Mouse (Mus musculus): Measurements from ENCODE around the gene Efs. TPM values are rescaled to one million over a fixed set of nuclear protein-coding genes. Genes with fewer than 3 reads are reported as not detected.

Gene Efs
- polyA plus RNA-seq, 1 experiment from 2014 or later, result not detected

GRCm38 (mm10) chr14:54924641-54925348, 1.1 kb downstream of the Efs start:
- CTCF ChIA-PET, result no interaction called here
- ATAC-seq (no peak), DNase-seq (ENCODE audit: low read depth, low spot score) (no peak)
- POLR2A ChIA-PET, result no interaction called here
- in situ Hi-C loops (cut with MboI; ENCODE audit: low pct_unique_long_range_greater_than_20kb), result no loop called here
- TF ChIP-seq CTCF (IDR thresholded peaks at IDR 0.05), result no peak
- H3K27me3 ChIP-seq, result peaks cover 18% of the 10 kb centered on the region

GRCm38 (mm10) chr14:54920076-54920685, 5.7 kb downstream of the Efs start:
- TF ChIP-seq CTCF (IDR thresholded peaks at IDR 0.05), result no peak
- ATAC-seq (no peak), DNase-seq (ENCODE audit: low read depth, low spot score) (no peak)
- in situ Hi-C loops (cut with MboI; ENCODE audit: low pct_unique_long_range_greater_than_20kb), result no loop called here
- ChIA-PET CTCF (interaction anchor here (1.1 to 1.6 kb wide), 2 partner anchors 9 to 18 kb away, joined by 3 to 5 read pairs; no protein-coding TSS in a partner anchor), POLR2A (interaction anchor here (1.1 kb wide), 1 partner anchor 12 kb away, joined by 3 read pairs; the partner anchor contains the start of gene Il25)
- H3K27me3 ChIP-seq, result peaks cover 18% of the 10 kb centered on the region

- H3K27me3 ChIP-seq, result peaks cover 15% of the 10 kb centered on the region
- TF ChIP-seq CTCF (IDR thresholded peaks at IDR 0.05), result no peak
- CTCF ChIA-PET, result interaction anchor here (1.6 kb wide), 1 partner anchor 102 kb away, joined by 5 read pairs; the partner anchor contains the start of gene Ngdn
- no peak for DNase-seq (ENCODE audit: low read depth, low spot score)
- in situ Hi-C loops (cut with MboI; ENCODE audit: low pct_unique_long_range_greater_than_20kb), result no loop called here
- ATAC-seq, result no peak
- POLR2A ChIA-PET, result interaction anchor here (1.5 kb wide), 1 partner anchor 13 kb away, joined by 4 read pairs; the partner anchor contains the start of gene Efs
Observed at GRCm38 (mm10) chr14:54913343-54913742, 12.6 kb downstream of the Efs start.

DNA sequence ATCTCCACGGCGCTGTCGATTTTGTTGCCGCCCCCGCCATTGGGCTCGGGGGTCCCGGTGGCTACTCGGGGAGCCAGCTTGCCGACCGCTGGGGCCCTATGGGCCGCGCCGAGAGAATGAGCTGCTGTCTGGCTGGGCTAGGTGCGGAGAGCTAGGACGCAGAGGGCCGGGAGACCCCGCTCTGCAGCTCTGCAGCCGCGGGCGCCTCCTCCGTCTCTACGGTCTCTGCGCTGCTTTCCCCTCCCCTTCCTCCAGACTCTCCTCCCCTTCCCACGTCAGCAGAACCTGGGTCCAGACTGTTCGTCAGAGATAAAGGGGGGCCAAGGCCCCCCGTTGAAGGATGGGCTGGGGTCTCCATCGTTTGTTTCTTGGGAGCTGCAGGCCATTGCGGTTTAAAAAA, 13.0 kb downstream of the Efs start, which contains the start of gene Slc22a17:
Slc22a17 (minus strand) TSS at position 247 of the 400 bp plus-strand sequence.
- in situ Hi-C loops (cut with MboI; ENCODE audit: low pct_unique_long_range_greater_than_20kb), result no loop called here

DNA sequence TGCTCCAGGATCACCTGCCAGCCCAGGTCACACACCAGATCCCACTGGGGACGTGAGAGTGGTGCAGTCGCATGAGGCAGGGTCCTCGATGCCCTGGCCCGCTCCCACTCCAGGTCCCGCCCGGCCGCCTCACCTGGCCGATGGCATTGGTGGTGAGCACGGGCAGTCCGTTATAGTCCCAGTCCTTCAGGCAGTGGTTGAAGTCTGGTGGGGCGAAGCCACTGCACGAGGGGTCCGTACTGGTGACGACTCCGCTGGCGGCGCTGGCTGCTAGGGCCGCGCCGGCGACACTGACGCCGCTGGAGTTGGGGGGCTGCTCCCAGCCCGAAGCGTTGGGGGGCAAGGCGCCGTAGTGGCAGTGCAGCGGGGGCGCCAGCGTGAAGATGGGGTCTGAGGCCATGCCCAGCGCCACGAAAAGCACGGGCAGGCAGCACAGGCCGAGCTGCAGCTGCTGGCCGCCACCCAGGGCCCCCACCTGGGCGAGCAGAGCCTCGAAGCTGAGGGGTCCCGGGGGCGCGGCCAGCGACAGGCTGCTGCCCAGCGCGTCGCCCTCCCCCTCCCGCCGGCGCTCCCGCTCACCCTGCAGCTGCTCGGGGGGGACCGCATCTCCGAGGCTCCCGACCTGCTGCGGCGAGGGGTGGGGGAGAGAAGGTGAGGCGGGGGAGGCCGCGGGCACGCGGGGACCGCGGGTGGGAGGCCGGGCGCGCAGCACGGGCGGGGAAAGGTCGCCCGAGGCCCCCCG, 13.6 kb downstream of the Efs start:
- peak; percentile 22 for ATAC-seq
- CTCF ChIA-PET, result interaction anchor here (1.6 kb wide), 1 partner anchor 103 kb away, joined by 5 read pairs; the partner anchor contains the start of gene Ngdn
- in situ Hi-C loops (cut with MboI; ENCODE audit: low pct_unique_long_range_greater_than_20kb), result no loop called here
- no peak for DNase-seq (ENCODE audit: low read depth, low spot score)
- TF ChIP-seq CTCF (IDR thresholded peaks at IDR 0.05), result no peak
- POLR2A ChIA-PET, result interaction anchor here (1.5 kb wide), 1 partner anchor 14 kb away, joined by 4 read pairs; the partner anchor contains the start of gene Efs
- H3K27me3 ChIP-seq, result peaks cover 10% of the 10 kb centered on the region

More for the DNA sequence above, 13.0 kb downstream of the Efs start, which contains the start of gene Slc22a17:
- CTCF ChIA-PET, result interaction anchor here (1.6 kb wide), 1 partner anchor 102 kb away, joined by 5 read pairs; the partner anchor contains the start of gene Ngdn
- DNase-seq (ENCODE audit: low read depth, low spot score), result no peak
- peak; percentile 60 for ATAC-seq
- no peak for TF ChIP-seq CTCF (IDR thresholded peaks at IDR 0.05)
- H3K27me3 ChIP-seq, result peaks cover 11% of the 10 kb centered on the region
- POLR2A ChIA-PET, result interaction anchor here (1.5 kb wide), 1 partner anchor 14 kb away, joined by 4 read pairs; the partner anchor contains the start of gene Efs

- ChIA-PET POLR2A (no interaction called here), CTCF (interaction anchor here (0.7 kb wide), 1 partner anchor 31 kb away, joined by 3 read pairs; no protein-coding TSS in a partner anchor)
- DNase-seq (ENCODE audit: low read depth, low spot score), result no peak
- H3K27me3 ChIP-seq, result no peaks in the 10 kb centered on the region
- ATAC-seq, result no peak
- in situ Hi-C loops (cut with MboI; ENCODE audit: low pct_unique_long_range_greater_than_20kb), result no loop called here
- TF ChIP-seq CTCF (IDR thresholded peaks at IDR 0.05), result no peak
Observed at GRCm38 (mm10) chr14:54908682-54909081, 17.2 kb downstream of the Efs start.

GRCm38 (mm10) chr14:54903641-54904040, 22.3 kb downstream of the Efs start:
- no peaks in the 10 kb centered on the region for H3K27me3 ChIP-seq
- TF ChIP-seq CTCF (IDR thresholded peaks at IDR 0.05), result no peak
- in situ Hi-C loops (cut with MboI; ENCODE audit: low pct_unique_long_range_greater_than_20kb), result loop anchor here (5.0 kb wide), 3 partner anchors 34 to 179 kb away; partner anchors contain the start of gene Cmtm5
- ChIA-PET POLR2A (no interaction called here), CTCF (interaction anchor here (1.5 kb wide), 1 partner anchor 111 kb away, joined by 5 read pairs; the partner anchor contains the start of gene Ngdn)
- no peak for DNase-seq (ENCODE audit: low read depth, low spot score)
- no peak for ATAC-seq

DNA sequence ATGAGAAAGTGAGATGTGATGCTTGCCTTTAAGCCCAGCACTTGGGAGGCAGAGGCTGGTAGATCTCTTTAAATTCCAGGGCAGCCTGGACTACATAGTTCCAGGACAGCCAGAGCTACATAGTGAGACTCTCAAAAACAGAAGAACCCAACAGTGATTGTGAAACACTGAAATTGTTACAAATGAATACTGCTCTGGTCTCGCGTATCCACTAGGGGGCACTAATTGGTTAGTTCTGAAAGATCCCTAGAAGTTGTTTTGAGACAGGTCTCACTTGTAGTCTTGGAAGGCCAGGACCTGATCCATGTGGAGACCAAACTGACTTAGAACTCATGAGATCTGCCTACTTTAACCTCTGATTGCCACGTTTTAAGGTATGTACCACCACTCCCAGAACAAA, 25.5 kb downstream of the Efs start:
- peak; percentile 71 for TF ChIP-seq CTCF (IDR thresholded peaks at IDR 0.05)
- ATAC-seq (peak; percentile 76), DNase-seq (ENCODE audit: low read depth, low spot score) (no peak)
- ChIA-PET POLR2A (no interaction called here), CTCF (interaction anchor here (0.7 to 2.5 kb wide), 6 partner anchors 9 to 114 kb away, joined by 3 to 14 read pairs (median 4); partner anchors contain the start of gene Ngdn)
- in situ Hi-C loops (cut with MboI; ENCODE audit: low pct_unique_long_range_greater_than_20kb), result loop anchor here (5.0 kb wide), 3 partner anchors 37 to 182 kb away; partner anchors contain the start of gene Cmtm5
- no peaks in the 10 kb centered on the region for H3K27me3 ChIP-seq

DNA sequence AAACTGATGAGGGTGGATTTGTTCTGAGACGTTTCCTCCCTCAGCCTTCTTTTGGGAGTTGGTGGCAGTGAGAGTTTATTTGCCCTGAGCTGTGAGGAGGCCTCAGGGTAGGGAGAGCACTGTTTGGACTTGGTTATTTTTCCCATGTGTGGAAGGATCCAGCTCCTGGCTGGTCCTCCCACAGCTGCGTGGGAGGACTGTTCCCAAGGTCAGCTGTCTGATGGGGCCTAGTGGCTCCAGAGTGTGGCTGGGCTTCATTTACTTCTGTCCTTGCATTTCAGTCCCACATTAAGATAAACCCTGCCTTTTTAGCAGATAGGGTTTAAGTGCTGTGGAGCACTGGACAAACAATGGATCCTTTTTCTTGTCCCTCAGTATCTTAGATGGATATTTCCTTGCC, 28.5 kb downstream of the Efs start:
- ATAC-seq (no peak), DNase-seq (ENCODE audit: low read depth, low spot score) (no peak)
- POLR2A ChIA-PET, result interaction anchor here (1.2 kb wide), 1 partner anchor 9 kb away, joined by 4 read pairs; no protein-coding TSS in a partner anchor
- TF ChIP-seq CTCF (IDR thresholded peaks at IDR 0.05), result no peak
- no peaks in the 10 kb centered on the region for H3K27me3 ChIP-seq
- CTCF ChIA-PET, result interaction anchor here (1.6 kb wide), 1 partner anchor 118 kb away, joined by 5 read pairs; the partner anchor contains the start of gene Ngdn
- in situ Hi-C loops (cut with MboI; ENCODE audit: low pct_unique_long_range_greater_than_20kb), result loop anchor here (25.0 kb wide), 1 partner anchor 690 kb away; the partner anchor contains the start of genes Emc9, Fitm1, Psme1 and Psme2
